Mouse (Mus musculus) lung, postnatal 0 days (tissue): ENCODE measurements at regions not wholly inside any gene's neighbourhood (a gene's known extent, or its start where the extent isn't known, plus 50 kb on each side); places are given as distances from the start of the nearest gene placed in this dataset.

Experiments
- ATAC-seq: fragments of 200-750 bp; cut with Nextera tagmentation; 2 replicates; pipeline ENCODE4 v1.8.0; 2017; ENCODE audit warnings: moderate library complexity
- DNase-seq: peaks from one replicate; pipeline ENCODE4 v3.0.0-alpha.2; 2016; ENCODE audit warnings: low spot score
- H3K27ac ChIP-seq: fragments of 300-500 bp; sonication (generic); 2 replicates; pipeline ENCODE4 v1.5.1; 2014; ENCODE audit warnings: antibody characterized with exemption, mild to moderate bottlenecking, low read length, mixed read lengths
- H3K27me3 ChIP-seq: fragments of 300-500 bp; sonication (generic); replicated peaks from 2 replicates; pipeline ENCODE4 v1.6.1; 2014; ENCODE audit warnings: low read length, mixed read lengths; ENCODE audit not compliant: insufficient read depth
- H3K36me3 ChIP-seq: fragments of 300-500 bp; sonication (generic); 2 replicates; pipeline ENCODE4 v1.6.1; 2014; ENCODE audit warnings: low read length, mixed read lengths; ENCODE audit not compliant: insufficient read depth
- H3K4me1 ChIP-seq: fragments of 300-500 bp; sonication (generic); 2 replicates; pipeline ENCODE4 v1.6.1; 2014; ENCODE audit warnings: antibody characterized with exemption, low read depth, low read length, mixed read lengths; ENCODE audit not compliant: insufficient read depth
- H3K4me2 ChIP-seq: fragments of 300-500 bp; sonication (generic); replicated peaks from 2 replicates; pipeline ENCODE4 v1.6.1; 2014; ENCODE audit warnings: low read depth, mild to moderate bottlenecking, low read length, moderate library complexity, mixed read lengths
- H3K4me3 ChIP-seq: fragments of 300-500 bp; sonication (generic); 2 replicates; pipeline ENCODE4 v1.5.1; 2014; ENCODE audit warnings: low read depth, low read length
- H3K9ac ChIP-seq: fragments of 300-500 bp; sonication (generic); replicated peaks from 2 replicates; pipeline ENCODE4 v1.6.1; 2014; ENCODE audit warnings: low read depth, mild to moderate bottlenecking
- H3K9me3 ChIP-seq: fragments of 300-500 bp; sonication (generic); 2 replicates; pipeline ENCODE4 v1.6.1; 2016; ENCODE audit warnings: low read length, mixed read lengths
- CTCF ChIP-seq: IDR thresholded peaks from 2 replicates; pipeline ENCODE4 v1.5.1; 2016; ENCODE audit warnings: antibody characterized with exemption, mild to moderate bottlenecking
- EP300 ChIP-seq: IDR thresholded peaks from 2 replicates; pipeline ENCODE4 v1.6.1; 2016; ENCODE audit warnings: antibody characterized with exemption, mild to moderate bottlenecking, control low read depth
- WGBS: fragments of 180-500 bp; shearing (Covaris S2); extraction: QIAGEN DNeasy Blood & Tissue Kit; methylation state at CpG from one replicate; pipeline ENCODE4 v1.1.7; 2014; 5-methylcytosine and 5-hydroxymethylcytosine counted together

DNA sequence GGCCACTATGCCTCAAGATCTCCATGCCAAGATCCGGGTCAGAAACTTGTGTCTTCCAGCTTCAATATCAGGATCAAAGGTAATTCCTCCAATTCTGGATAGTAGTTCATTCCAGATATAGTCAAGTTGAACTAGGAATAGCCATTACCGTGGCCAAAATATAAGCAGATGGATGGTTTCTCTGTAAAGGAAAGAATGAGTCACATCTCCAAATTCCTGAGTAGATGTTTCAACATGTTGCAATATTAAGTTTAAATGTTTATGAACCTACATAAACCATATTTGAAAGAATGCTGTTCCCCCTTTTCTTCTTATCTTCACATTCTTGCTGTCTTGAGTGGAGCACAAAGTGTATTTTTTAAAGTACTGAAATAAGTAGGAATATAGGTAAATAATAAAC is 176.5 kb upstream of the Atxn7l3b start:
- TF ChIP-seq CTCF, result no peak
- TF ChIP-seq EP300, result no peak
- Histone ChIP-seq H3K4me2 (no peak overlapping the region), H3K27me3 (no peaks in the 10 kb centered on the region), H3K4me3 (no peak overlapping the region), H3K36me3 (no peaks in the 10 kb centered on the region), H3K9ac (no peak overlapping the region), H3K9me3 (no peaks in the 10 kb centered on the region), H3K27ac (no peak overlapping the region), H3K4me1 (no peaks in the 10 kb centered on the region)
- ATAC-seq (no peak), DNase-seq (peak; percentile 17)
- WGBS, result 73% methylated on average over 2 of the region's 2 CpGs
